Mouse (Mus musculus): Measurements from ENCODE around the gene Gm20458.

DNA sequence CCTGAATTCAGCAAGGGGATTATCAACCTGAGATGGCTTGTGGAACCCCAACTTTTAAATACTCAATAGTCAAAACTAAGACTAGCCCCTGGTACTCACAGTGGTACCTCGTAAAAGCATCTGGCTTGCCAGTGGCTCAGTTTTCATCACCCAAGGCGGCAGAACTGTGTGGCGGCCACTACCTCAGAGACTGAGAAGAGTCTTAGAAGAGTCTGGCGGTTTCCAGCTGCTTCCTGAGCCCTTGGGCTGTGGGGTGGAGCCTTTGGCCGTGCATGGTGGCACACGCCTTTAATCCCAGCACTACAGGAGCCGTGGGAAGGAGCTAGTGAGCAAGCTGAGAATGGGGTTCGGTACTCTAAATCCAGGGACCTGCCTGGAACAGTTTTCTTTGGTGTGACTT is 61.5 kb downstream of the Gm20458 start:
- TF ChIP-seq USF1 (IDR thresholded peaks at IDR 0.05; ENCODE audit: low read depth) (no peak), TCF3 (IDR thresholded peaks at IDR 0.05; ENCODE audit: insufficient read length, low read depth) (no peak), MAX (IDR thresholded peaks at IDR 0.05; ENCODE audit: low read depth) (no peak), POLR2A (IDR thresholded peaks at IDR 0.05; ENCODE audit: insufficient read length, low read depth) (no peak), POLR2AphosphoS2 (IDR thresholded peaks at IDR 0.05; ENCODE audit: insufficient read length, low read depth) (no peak), MYOD1 (IDR thresholded peaks at IDR 0.05; ENCODE audit: control insufficient read depth in 1 of 3, insufficient read length in 2 of 3, low read depth in 2 of 3) (no peak), E2F4 (IDR thresholded peaks at IDR 0.05; ENCODE audit: insufficient read depth) (no peak), TCF12 (IDR thresholded peaks at IDR 0.05; ENCODE audit: insufficient read depth, poor library complexity, severe bottlenecking) (no peak)

All from myocyte (in vitro differentiated cells).